Mouse (Mus musculus): ENCODE measurements around the gene Olfr224. TPM values are rescaled to one million over a fixed set of nuclear protein-coding genes. Genes with fewer than 3 reads are reported as not detected.

The Olfr224 gene
- total RNA-seq (2021) (not detected), polyA plus RNA-seq (2012; rRNA removed) (0.61 and 1.3 TPM in 2 replicates)
- long read RNA-seq, result 0 reads

DNA sequence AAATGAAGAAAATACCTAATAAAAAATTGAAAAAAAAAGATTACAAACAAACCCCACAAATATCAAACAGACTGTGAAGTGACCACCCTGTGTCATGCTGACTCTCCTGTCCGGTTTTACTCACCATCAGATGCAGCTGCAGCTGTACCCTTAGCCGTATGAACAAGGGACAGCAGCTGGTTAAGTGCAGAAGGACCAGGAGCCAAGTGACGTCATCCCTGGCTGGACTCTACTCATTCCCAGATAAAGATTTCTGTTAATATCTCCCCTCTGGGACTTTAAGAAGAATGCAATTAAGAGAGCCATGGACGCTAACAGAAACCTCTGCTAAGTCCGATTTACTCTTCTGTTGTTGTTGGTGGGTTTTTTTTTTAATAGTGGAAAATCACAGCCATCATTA lies at the start of gene Olfr224:
TSS of gene Olfr224 (minus strand) at position 149 of the 400 bp plus-strand sequence.
- Histone ChIP-seq H3K36me3 (ENCODE audit: control insufficient read depth, insufficient read depth, low read length) (no peaks in the 10 kb centered on the region), H3K27me3 (ENCODE audit: control insufficient read depth, insufficient read depth, low read length) (no peaks in the 10 kb centered on the region), H3K27ac (no peak within 1 kb of the TSS), H3K79me2 (replicated peaks; ENCODE audit: control insufficient read depth, insufficient read depth, low read length) (no peaks in the 10 kb centered on the region), H3K4me3 (no peak within 1 kb of the TSS), H3K9ac (ENCODE audit: low read depth, low read length) (no peak within 1 kb of the TSS), H3K4me1 (ENCODE audit: control insufficient read depth, insufficient read depth, low read length) (no peaks in the 10 kb centered on the region)
- 43% methylated on average over 5 of the region's 5 CpGs for WGBS
- intact Hi-C loops (cut with DNase I), result no loop called here
- no peak for TF ChIP-seq POLR2A (IDR thresholded peaks at IDR 0.05; ENCODE audit: insufficient read depth, low read depth, low read length)
- peak in 1 of 2 experiments; percentile 31 for DNase-seq

DNA sequence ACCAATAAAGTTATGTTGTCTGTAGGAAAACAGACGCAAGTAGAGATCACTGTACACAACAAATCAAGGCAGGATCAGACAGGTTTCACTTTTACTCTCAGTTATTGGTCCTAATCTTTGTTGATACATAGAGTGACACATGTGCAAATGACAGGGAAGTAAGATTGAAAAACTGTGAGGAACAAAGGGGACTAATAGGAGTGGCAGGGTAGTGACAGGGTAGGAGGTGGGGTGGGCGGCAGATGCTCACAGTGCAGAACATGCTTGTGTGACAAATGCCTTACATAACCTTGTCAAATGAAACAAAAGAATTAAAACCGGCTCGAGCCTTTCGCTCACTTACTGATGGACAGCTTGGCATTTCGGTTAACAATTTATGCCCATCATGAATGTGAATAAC lies 48.4 kb upstream of the Olfr224 start:
- WGBS, result 69% methylated on average over 6 of the region's 6 CpGs
- H3K9ac ChIP-seq (ENCODE audit: low read depth, low read length), result no peak overlapping the region

DNA sequence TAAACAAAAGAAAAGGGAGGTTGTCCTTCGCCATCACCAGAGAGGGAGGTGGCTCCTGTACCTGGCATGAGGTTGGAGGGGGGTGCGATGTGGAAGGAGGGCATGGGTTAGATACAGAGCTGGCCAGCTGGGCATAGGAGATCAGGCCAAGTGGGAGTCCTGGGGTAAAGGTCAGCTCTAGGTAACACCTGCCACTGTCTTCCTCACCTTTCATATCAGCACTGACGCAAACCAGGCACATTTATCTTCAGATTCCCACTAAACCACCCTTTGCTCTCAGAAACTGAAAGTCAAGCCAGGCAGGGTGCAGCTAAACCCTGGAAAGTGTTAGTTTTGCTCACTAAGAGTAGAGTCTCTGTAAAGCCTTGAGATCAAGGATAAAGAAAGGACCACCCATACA lies 48.0 kb upstream of the Olfr224 start:
- peak in 1 of 2 experiments; percentile 14 for DNase-seq
- H3K27me3 ChIP-seq (ENCODE audit: control insufficient read depth, insufficient read depth, low read length), result no peaks in the 10 kb centered on the region
- peaks cover 4% of the 10 kb centered on the region; the same call in 1 of the 2 replicates for H3K4me1 ChIP-seq (ENCODE audit: control insufficient read depth, insufficient read depth, low read length)
- H3K9ac ChIP-seq (ENCODE audit: low read depth, low read length), result no peak overlapping the region
- H3K27ac ChIP-seq, result no peak overlapping the region
- no peaks in the 10 kb centered on the region for H3K36me3 ChIP-seq (ENCODE audit: control insufficient read depth, insufficient read depth, low read length)
- H3K4me3 ChIP-seq, result no peak overlapping the region
- no peaks in the 10 kb centered on the region for H3K79me2 ChIP-seq (replicated peaks; ENCODE audit: control insufficient read depth, insufficient read depth, low read length)
- 36% methylated on average over 3 of the region's 3 CpGs for WGBS
- intact Hi-C loops (cut with DNase I), result no loop called here
- TF ChIP-seq POLR2A (IDR thresholded peaks at IDR 0.05; ENCODE audit: insufficient read depth, low read depth, low read length), result no peak
- 0 out of 2 replicates have a peak, but pooled peaks have one; percentile 19 for TF ChIP-seq EP300 (IDR thresholded peaks at IDR 0.05; ENCODE audit: insufficient read depth, low read depth, low read length)

More for the DNA sequence above, 48.4 kb upstream of the Olfr224 start:
- Histone ChIP-seq H3K36me3 (ENCODE audit: control insufficient read depth, insufficient read depth, low read length) (no peaks in the 10 kb centered on the region), H3K27ac (no peak overlapping the region), H3K79me2 (replicated peaks; ENCODE audit: control insufficient read depth, insufficient read depth, low read length) (no peaks in the 10 kb centered on the region), H3K4me1 (ENCODE audit: control insufficient read depth, insufficient read depth, low read length) (peaks cover 4% of the 10 kb centered on the region; the same call in 1 of the 2 replicates), H3K27me3 (ENCODE audit: control insufficient read depth, insufficient read depth, low read length) (no peaks in the 10 kb centered on the region), H3K4me3 (no peak overlapping the region)
- intact Hi-C loops (cut with DNase I), result no loop called here
- DNase-seq, result no peak
- no peak for TF ChIP-seq CTCF (IDR thresholded peaks at IDR 0.05)
- TF ChIP-seq EP300 (IDR thresholded peaks at IDR 0.05; ENCODE audit: insufficient read depth, low read depth, low read length), result no peak
- no peak for TF ChIP-seq POLR2A (IDR thresholded peaks at IDR 0.05; ENCODE audit: insufficient read depth, low read depth, low read length)

- DNase-seq, result no peak
- Histone ChIP-seq H3K9ac (ENCODE audit: low read depth, low read length) (no peak within 1 kb of the TSS), H3K27me3 (ENCODE audit: control insufficient read depth, insufficient read depth, low read length) (no peaks in the 10 kb centered on the region), H3K4me1 (ENCODE audit: control insufficient read depth, insufficient read depth, low read length) (peaks cover 4% of the 10 kb centered on the region; the same call in 1 of the 2 replicates), H3K4me3 (no peak within 1 kb of the TSS), H3K27ac (no peak within 1 kb of the TSS), H3K36me3 (ENCODE audit: control insufficient read depth, insufficient read depth, low read length) (no peaks in the 10 kb centered on the region), H3K79me2 (replicated peaks; ENCODE audit: control insufficient read depth, insufficient read depth, low read length) (no peaks in the 10 kb centered on the region)
- WGBS, result 83% methylated on average over 4 of the region's 4 CpGs
- TF ChIP-seq EP300 (IDR thresholded peaks at IDR 0.05; ENCODE audit: insufficient read depth, low read depth, low read length) (no peak), POLR2A (IDR thresholded peaks at IDR 0.05; ENCODE audit: insufficient read depth, low read depth, low read length) (no peak), CTCF (IDR thresholded peaks at IDR 0.05) (no peak)
- intact Hi-C loops (cut with DNase I), result no loop called here
Measured at GRCm38 (mm10) chr11:58615975-58616374, 45.6 kb upstream of the Olfr224 start, which contains the start of gene 2210407C18Rik. Gene 2210407C18Rik, minus strand, starts transcription at chr11:58616075.

DNA sequence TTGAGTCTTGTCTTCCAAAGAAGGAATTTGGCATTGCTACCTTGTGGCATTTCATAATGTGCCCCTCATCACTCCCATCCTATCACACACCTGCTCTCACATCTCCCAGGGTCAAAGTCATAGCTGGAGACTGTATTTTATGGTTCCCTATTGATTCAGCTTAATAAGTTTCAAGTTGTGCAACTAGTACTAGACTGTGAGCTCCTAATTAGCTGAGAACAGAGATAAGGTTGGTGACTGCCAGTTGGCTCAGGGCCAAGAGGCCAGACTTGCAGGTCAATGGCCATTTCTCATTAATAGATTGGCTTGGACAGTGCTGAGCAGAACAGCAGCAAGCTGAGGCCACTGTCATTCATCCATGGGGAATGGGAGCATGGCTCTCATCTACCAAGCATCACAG lies 44.2 kb upstream of the Olfr224 start:
- Histone ChIP-seq H3K4me3 (no peak overlapping the region), H3K36me3 (ENCODE audit: control insufficient read depth, insufficient read depth, low read length) (no peaks in the 10 kb centered on the region), H3K4me1 (ENCODE audit: control insufficient read depth, insufficient read depth, low read length) (peaks cover 4% of the 10 kb centered on the region; the same call in 1 of the 2 replicates), H3K27ac (no peak overlapping the region), H3K79me2 (replicated peaks; ENCODE audit: control insufficient read depth, insufficient read depth, low read length) (no peaks in the 10 kb centered on the region), H3K27me3 (ENCODE audit: control insufficient read depth, insufficient read depth, low read length) (no peaks in the 10 kb centered on the region), H3K9ac (ENCODE audit: low read depth, low read length) (no peak overlapping the region)
- intact Hi-C loops (cut with DNase I), result no loop called here
- TF ChIP-seq EP300 (IDR thresholded peaks at IDR 0.05; ENCODE audit: insufficient read depth, low read depth, low read length) (no peak), POLR2A (IDR thresholded peaks at IDR 0.05; ENCODE audit: insufficient read depth, low read depth, low read length) (no peak), CTCF (IDR thresholded peaks at IDR 0.05) (no peak)
- no peak for DNase-seq

GRCm38 (mm10) chr11:58613359-58613758 lies 43.0 kb upstream of the Olfr224 start:
- no peak for DNase-seq
- Histone ChIP-seq H3K27ac (no peak overlapping the region), H3K9ac (ENCODE audit: low read depth, low read length) (no peak overlapping the region), H3K4me1 (ENCODE audit: control insufficient read depth, insufficient read depth, low read length) (peaks cover 4% of the 10 kb centered on the region; the same call in 1 of the 2 replicates), H3K4me3 (no peak overlapping the region), H3K79me2 (replicated peaks; ENCODE audit: control insufficient read depth, insufficient read depth, low read length) (no peaks in the 10 kb centered on the region), H3K27me3 (ENCODE audit: control insufficient read depth, insufficient read depth, low read length) (no peaks in the 10 kb centered on the region), H3K36me3 (ENCODE audit: control insufficient read depth, insufficient read depth, low read length) (no peaks in the 10 kb centered on the region)
- intact Hi-C loops (cut with DNase I), result no loop called here
- TF ChIP-seq EP300 (IDR thresholded peaks at IDR 0.05; ENCODE audit: insufficient read depth, low read depth, low read length), result no peak
- TF ChIP-seq POLR2A (IDR thresholded peaks at IDR 0.05; ENCODE audit: insufficient read depth, low read depth, low read length), result no peak
- no peak for TF ChIP-seq CTCF (IDR thresholded peaks at IDR 0.05)
- WGBS, result 40% methylated on average over 3 of the region's 3 CpGs
